Mouse (Mus musculus) lung, postnatal 14 days (tissue): ENCODE data around the gene 1110059E24Rik.
"Not testable (repeated sequence)": the region's sequence is repeated elsewhere in the genome, so short reads cannot be mapped to it uniquely, and the experiment has no call there.

Experiments used
- DNase-seq: peaks from one replicate; pipeline ENCODE4 v3.0.0; 2021

1110059E24Rik gene

DNA sequence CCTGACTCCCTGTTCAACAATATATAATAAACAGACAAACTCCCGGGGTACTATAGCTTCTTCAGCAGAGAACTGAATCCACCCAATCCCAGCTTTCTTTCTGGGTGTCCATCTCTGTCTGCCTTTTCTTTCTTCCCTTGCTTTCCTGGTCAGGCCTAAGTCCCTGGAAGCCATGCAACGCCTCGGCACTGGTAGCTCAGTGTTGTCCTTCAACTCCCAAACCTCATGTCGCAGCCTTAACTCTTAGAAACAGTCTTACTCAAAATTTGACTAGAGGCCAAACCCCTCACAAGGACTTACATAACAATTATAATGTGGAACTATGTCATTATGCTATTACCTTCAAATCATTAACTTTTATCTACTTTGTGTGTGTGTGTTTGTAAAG is 28.6 kb downstream of the 1110059E24Rik start:
- no peak for DNase-seq

DNA sequence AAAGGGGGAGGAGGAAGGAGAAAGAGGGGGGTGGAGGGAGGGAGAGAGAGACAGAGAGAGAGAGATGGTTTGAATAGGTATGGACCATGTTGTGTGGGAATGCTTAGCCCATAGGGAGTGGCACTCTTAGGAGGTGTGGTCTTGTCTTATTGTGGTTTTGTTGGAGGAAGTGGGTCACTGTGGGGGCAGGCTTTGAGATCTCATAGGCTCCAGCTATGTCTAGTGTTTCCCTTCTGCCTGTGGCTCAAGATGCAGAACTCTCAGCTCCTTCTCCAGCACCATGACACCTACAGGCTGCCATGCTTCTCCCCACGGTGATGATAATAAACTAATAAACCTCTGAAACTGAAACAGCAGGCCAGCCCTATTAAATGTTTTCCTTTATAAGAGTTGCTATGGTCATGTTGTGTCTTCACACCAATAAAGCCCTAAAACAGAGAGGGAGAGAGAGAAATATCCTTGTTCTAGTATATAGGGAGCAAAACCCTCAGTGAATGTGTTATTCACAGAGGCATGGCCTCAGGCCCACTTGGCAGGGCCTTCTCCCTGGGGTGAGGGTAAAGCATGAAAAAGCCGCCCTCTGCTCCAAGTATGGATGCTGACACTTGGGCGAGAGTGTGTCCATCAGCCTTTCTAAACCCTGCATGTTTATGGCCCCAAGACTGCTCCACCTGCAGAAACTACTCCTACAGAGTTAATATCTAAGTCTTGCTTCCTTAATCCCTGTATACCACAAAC is 29.2 kb downstream of the 1110059E24Rik start:
- DNase-seq: no peak

DNA sequence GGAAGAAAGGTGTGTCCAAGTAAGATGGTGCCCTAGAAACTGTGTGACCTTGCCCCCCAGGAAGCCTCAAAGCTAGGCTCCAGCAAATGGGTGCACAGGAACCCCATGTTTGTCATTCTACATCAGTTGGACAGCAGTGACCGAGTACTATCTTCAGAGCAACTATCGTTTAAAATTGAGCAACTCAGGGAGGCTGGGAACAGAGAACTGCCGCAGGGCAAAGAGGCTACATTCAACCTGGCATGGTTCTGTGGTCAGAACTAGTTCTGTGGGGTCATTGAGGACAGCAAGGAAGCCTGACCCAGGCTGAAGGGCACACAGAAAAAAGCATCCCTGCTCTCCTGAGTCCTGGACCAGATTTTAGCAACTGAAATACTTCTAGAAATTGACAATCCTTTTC is 37.0 kb downstream of the 1110059E24Rik start:
- no peak for DNase-seq

DNA sequence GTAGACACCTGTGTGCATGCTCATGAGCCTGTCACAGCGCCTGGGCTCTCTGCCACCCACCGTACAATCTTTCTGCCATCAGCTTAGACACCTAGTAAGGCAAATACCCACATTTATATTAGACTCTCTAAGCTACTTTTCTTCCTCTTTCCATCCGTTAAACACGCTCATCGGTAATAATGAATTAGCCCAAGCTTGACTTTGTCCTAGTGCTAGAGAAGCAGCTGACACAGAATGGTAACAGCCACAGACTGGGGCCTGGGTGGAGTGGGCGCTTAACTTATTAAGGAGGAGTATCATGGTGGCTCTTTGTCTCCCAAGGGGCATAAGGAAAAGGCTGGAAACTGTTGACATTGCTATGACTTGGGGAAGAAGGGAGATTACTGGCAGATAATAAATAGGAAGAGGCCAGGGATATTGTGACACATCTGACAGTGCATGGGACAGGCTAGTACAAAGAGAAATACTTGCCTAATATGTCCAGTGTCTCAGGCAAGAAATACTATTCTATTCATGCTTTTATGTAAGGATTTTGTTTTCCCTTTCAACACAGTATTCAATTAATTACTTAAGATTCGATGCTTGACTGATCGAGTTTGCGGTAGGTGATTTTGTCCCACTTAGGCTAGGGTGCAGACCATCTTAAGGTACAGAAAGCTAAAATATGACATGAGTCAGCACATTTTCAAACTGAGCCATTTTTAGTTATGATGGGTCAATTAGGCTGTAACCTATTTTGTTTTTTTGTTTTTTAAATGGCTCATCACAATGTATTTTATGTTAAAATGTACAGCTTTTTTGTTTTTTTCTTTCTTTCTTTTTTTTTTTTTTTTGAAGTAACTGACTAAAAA is 40.8 kb downstream of the 1110059E24Rik start:
- DNase-seq: no peak

DNA sequence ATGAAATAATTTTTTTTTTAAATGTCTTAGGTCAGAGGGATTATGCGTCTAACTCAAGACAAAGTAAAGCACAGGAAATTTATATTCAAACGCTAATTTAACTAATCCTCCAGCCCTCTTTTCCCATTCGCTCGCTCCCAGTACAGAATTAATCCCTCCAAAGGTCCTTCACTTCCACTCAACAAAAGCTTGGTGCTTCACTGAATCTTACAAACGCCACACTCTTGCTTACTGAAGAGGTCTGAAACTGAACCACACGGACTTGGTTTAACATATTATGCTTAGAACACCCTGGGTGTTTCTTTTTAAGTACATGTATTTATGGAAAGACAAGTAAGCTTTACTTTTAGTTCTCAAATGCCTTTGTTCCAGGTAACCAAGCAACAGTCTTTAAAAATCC is 41.5 kb downstream of the 1110059E24Rik start:
- DNase-seq: no peak

DNA sequence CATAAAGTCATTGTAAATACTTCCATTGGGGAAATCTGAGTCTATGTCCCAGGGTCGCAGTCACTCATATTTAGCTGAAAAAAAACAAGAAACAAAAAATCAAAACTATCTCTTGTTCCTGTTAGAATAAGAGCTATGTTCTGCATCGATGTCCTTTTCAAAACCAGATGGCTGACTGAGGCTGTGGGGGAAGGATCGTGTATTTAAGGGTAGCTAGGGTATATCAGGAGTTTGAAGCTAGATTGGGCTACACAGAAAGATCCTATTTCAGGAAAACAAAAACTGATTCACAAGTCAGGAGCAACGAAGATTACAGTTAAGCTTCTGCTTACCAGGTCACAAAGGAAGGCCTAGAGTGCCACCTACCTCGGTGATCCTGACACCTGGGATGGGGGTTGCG is 42.5 kb downstream of the 1110059E24Rik start:
- no peak for DNase-seq

DNA sequence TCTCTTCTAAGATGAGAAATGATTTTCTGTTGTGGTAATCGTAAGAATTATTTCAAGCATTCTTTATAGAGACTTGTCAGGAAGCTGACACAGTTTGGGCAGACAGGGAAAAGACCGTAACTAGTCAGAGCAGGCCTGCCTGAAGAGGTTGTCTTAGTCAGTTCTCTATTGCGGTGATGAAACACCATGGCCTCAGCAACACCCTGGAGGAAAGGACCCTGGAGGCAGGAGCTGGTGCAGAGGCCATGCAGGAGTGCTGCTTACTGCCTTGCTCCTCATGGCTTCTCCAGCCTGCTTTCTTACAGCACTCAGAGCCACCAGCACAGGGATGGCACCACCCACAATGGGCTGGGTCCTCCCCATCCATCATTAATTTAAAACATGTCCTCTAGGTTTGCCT is 47.5 kb downstream of the 1110059E24Rik start:
- no peak for DNase-seq

DNA sequence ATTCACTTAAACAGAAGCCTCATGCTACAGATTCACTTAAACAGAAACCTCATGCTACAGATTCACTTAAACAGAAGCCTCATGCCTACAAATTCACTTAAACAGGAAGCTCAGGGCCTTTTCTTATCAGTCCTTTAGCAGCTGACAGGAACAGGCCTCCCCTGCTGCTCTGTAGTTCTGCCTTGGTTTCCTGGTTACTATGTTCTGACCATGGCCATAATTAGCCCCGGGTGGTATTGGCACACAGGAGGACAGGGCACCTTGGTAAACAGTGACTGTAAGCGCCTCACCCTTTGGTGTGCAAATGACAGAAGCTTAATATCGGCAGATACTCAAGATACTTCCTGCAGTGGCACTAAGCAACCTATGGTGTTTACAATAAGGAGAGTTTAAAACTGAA is 48.9 kb downstream of the 1110059E24Rik start:
- DNase-seq: no peak

DNA sequence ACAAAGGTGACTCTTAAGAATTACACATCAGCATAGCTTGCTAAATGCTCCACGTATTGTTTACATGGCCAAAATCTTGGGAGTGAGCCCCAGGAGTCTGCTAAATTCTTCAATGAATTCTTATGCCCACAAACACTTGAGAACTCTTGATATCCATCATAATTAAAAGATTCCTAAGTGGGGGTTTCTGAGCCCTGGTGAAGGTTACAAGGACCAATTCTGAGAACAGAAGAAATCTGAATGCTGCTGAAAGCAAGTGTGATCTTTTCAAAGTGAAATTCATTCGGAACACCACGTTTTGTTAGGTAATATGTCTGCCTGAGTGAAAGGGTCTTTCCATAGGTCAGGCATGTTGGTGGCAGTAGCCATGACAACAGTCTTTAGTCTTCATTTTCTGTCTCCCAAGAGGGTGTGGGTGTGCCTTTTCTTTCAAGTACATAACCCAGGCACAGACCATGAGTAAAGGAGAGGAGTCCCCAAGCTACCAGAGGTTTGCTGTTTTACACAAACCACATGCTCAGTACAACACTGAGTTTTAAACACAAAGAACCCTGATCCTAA is 51.2 kb downstream of the 1110059E24Rik start:
- DNase-seq: no peak

DNA sequence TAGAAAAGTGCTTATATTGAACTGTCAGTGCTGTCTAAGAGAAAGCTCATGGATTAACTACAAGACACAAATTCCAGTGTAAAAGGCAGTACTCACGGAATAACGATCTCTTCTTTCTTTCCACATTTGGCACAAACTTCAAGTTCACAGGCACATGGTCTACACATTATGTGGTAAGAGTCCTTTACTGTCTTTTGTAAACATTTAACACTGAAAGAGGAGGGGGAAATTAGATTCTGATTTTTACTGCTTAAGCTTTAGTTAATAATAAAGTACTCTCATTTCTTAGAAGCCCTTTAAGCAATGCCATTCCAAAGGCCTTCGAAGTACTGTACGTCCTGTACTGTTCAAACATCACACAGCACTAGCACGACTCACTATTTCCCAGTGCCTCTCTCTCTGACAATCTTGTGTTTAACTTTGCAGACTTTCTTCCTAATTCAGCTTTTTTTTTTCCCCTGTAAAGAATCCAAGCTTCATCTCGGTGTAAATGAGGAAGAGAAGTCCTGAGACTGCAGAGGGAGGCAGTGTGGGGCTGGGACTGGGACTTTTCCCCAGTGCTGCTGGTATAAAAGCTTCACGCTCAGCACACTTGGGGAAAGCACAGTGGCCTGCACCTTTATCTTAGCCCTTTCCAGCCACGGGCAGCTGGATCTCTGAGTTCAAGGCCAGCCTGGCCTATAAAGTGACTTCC is 54.0 kb downstream of the 1110059E24Rik start:
- DNase-seq: no peak

DNA sequence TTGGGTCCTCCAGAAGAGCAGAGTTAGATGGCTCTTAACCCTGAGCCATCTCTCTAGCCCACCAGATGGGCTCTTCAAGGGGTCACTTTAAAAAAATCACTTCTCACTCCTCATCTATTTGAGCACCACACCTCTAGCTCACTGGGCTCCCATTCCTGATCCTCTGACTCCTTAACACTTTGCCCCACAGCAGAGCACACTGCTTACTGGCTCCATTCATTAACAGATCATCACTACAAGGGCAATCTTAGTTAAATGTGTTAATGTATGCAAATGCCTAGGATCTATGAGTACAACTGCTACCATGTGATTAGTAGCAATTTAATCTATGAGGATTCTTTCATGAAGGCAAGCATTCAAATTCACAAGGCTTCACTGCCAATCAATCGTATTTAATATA is 58.1 kb downstream of the 1110059E24Rik start:
- no peak for DNase-seq

DNA sequence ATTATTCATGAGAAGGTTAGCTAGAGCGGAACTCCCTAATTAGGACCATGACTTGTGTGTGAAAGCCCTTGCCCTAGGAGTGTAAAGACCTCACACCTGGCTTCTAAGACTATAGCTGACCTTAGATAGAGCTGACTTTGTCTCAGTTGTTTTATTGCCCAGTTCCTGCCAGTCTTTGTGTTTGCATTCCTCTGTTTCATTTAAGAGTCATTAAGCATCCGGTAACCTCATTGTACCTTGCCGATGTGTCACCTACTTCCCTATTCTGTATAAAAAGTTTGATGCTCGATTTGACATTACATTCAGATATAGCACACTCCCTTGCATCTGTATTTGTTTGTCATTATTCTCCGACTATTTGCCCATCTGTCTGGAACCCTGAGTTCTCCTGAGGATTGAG is 60.6 kb downstream of the 1110059E24Rik start:
- DNase-seq: not testable (repeated sequence)

DNA sequence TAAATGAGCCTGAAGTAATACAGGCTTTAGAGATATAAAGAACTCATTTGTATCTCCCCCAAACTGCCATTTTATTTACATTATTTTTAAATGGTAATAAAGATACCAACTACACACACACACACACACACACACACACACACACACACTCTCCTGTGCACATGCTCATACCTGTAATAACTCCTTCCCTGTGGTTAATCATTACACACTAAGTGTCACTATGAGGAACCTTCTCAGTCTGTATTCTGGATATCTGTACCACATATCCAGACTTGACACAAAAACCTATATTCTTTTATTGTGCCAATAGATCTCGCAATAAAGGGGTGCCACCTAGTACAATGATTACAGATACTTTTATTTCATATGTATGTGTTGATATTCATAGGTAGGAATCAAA is 62.9 kb downstream of the 1110059E24Rik start:
- no peak for DNase-seq

DNA sequence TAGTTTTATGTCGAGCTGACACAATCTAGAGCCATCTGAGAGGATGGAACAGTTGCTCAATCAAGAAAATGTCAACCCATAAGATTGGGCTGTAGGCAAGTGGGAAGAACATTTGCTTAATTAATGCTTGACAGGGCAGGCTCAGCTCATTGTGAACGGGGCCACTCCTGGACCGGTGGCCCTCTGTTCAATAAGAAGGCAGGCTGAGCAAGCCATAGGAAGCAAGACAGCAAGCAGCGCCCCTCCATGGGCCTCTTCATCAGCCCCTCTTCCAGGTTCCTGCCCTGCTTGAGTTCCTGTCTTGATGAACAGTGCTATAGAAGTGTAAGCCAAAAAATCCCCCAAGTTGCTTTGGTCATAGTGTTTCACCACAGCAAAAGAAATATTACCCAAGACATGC is 65.2 kb downstream of the 1110059E24Rik start:
- DNase-seq: no peak

DNA sequence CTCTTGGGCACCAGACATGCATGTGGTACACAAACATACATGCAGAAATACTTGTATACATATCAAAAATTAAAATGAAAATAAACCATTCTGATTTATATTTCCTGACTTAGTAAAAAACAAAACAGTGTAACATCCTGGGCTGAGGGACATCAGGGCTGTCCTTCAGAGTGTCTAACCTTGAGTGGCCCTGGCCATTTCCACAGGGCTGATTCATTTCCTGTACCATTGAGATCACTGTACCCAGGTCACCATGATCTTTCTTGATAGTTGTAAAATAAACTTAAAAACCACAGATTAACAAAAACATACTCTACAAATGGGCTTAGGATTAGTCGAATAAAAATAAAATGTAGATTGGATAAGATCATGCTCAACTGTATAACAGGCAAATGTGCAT is 66.2 kb downstream of the 1110059E24Rik start:
- DNase-seq: no peak

DNA sequence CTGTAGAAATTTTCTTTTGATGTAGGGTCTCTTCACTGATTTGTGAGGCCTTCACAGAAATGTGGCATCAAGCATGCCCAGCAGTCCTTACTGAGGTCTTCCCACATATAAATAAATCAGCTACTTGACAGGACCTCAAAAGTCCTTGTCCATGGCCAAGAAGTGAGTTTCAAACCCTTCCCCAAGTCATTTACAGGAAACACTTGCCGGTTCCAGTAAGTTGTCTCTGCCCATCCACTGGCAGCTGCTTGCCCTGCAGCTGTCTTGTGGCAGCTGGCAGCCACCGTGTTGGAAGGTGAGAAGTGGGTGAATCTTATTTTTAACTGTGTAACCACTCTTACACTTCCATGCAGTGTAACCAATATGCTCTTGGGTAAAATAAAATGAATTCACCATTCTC is 66.9 kb downstream of the 1110059E24Rik start:
- DNase-seq: no peak

DNA sequence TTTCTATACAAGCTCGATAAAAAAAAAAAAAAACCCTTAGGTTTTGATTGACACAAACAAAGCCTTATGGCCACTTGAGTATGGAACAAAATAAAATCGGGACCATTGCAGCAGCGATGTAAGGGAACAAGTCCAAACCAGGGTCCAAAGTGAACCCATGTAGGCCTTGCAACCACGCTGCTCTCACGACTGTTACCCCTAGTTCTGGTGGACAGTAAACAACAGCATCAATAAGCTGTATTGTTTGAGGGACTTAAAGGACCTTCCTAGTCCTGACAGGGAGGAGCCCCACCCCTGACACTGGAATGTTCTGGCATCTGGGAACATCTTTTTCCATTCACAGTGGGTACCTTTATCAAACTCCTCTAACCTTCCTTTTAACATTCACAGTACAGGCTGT is 68.8 kb downstream of the 1110059E24Rik start:
- DNase-seq: no peak

DNA sequence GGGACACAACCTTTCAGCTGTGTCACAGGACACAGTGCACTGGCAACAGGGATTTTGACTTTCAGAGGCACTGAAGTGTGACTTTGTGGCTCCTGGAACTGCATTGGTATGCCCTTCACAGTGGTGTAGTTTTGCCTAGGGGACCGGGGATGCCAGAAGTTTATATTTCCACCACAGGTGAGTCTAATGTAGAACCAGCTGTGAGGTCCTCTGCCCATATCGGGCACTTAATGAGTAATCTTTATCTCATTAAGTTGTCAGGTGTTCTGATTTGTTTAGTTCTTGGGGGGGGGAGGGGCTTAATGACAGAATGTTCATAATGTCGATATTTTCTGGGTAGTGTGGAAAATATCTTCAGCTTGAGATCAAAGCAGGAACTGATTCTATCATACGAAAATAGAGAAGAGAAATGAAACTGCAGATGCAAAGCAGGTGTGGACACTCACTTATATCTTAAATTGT is 69.2 kb downstream of the 1110059E24Rik start:
- DNase-seq: no peak

DNA sequence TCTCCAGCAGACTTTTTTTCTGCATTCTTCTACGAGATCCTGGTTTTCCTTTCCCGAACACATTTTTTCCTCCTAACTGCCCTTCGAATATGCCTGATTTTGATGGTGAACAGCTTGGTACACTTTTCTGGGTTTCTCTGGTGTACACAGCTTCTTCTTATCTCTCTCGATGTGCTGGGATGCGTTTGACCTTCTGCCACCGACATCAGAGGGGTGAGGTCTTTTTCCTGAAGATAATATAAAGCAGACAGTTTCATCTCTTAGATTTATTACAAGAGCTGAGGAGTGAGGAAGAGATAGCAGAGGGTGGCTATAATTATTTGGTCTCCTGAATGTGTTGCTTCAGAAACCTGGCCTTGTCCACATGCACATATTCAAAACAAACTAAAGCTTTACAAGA is 71.4 kb downstream of the 1110059E24Rik start:
- DNase-seq: no peak

DNA sequence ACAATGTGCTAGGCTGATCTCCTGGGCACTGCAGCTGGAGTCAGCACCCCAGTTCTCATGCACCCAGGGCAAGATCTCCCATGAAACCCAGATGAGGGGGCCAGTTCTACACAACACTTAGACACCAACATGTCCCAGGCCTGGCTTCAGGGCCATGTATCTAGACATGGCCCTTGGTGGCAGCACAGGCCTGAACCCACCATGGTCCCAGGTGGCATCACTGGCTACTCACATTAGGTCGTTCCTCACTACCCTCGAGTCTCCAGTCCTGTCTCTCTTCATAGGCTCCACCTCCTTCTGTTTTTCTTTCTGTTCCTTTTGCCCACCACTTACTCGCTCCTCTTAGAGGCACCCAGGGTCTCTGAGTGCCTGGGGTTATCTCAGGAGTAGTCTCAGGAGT is 72.9 kb downstream of the 1110059E24Rik start:
- DNase-seq: no peak

DNA sequence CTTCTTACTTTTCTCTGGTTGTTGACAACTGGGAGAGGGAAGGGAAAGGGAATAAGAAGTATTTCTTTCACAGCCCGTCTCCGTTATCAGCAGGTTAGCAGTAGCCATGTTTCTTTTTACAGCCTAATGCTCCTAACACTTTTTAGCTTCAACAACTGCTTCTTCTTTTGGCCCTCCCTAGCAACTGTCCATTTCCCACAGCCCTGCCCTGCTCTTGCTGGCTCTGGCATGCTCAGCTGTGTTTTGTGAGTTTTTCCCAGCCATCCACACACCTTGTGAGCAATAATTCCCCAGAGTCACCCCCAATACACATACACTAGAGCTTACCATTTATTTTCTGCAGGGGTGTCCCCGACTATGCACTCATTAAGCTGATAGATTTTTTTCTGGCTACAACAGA is 75.3 kb downstream of the 1110059E24Rik start:
- DNase-seq: no peak

DNA sequence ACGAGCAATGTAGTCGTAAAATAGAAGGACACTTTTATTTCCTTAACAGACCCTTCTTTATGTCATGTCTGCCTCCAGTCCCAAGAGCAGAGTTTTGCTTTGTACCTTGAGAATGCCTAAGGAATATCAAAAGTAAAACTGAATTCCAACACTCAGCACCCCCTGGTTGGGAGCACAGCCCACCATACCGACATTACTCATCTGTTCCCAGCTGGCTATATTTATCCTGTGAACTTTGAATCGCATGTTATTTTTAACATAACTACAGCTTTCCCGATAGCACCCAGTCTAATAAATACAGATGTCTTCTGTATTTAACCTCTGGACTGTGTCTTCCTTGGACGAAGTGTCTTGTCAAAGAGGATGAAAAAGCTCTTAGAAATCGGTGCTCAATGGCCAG is 80.8 kb downstream of the 1110059E24Rik start:
- DNase-seq: no peak

DNA sequence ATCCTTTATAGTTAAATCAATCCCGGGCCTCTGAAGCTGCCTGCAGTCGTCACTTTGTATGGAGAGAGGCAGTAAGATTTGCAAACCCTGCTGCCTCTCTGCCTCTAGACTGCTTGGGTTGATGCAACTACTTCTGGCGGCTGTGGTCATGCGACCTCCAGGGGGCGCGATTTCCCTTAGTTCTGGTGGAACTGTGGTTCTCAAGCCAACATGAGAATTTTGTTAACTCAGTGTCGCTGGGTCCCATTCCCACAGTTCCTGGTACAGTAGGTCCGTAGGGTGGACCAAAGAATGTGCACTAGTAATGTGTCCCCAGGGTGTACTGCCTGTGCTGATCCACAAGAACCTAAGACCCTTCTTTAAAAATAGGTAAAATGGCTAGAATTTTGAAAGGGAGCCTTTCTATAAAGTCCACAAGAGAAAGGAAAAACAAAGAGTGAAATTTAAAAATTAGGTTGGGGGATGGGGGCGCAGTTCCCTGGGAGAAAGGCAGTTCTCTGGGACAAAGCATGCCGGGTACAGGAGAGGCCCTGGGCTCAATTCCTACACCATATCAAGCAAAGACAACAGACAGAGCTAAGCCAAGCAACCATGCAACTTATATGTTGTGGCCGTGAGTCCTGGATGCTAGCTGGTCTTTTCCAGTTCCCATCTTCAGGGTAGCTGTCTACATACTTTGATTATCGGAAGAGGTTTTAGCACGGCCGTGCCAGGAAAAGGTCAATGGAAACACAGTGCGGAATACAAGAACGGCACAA is 81.4 kb downstream of the 1110059E24Rik start:
- peak; percentile 96 for DNase-seq
